8 mouse cellular contexts compared by ENCODE assay signal in genomic region chr3:52047537-52047936, GRCm38 (mm10). TPM values are rescaled to one million over a fixed set of nuclear protein-coding genes. Genes with fewer than 3 reads are reported as not detected.
A peak's percentile ranks its signal among the peaks of the same experiment; 100 is the strongest.
DNase-seq lines count a peak whose midpoint lies in the region; TF ChIP-seq lines count a peak whose summit lies in the region.

No protein-coding gene starts in this region.

- peak overlapping the region; percentile 49 for H3K4me3 ChIP-seq in heart, adult 2 months
- H3K4me3 ChIP-seq in hindbrain, embryonic 10.5 days, result peak overlapping the region; percentile 49; the same call in 1 of the 2 replicates
- H3K4me3 ChIP-seq in midbrain, embryonic 10.5 days, result peak overlapping the region; percentile 49; the same call in 1 of the 2 replicates

- H3K79me2 ChIP-seq in heart, adult 2 months (replicated peaks; ENCODE audit: control insufficient read depth, insufficient read depth, low read length), result no peaks in the 10 kb centered on the region

- peaks cover 8% of the 10 kb centered on the region; the same call in 1 of the 2 replicates for H3K9me3 ChIP-seq in hindbrain, embryonic 10.5 days
- H3K9me3 ChIP-seq in midbrain, embryonic 10.5 days (replicated peaks), result peaks cover 11% of the 10 kb centered on the region; the same call in 1 of the 2 replicates

- peak; percentile 8 to 38 for DNase-seq in heart, adult 2 months
- no peak for DNase-seq in heart, postnatal 14 days
- peak; percentile 31 for DNase-seq in brain, adult 2 months (ENCODE audit: low read depth, low spot score)
- DNase-seq in hindbrain, embryonic 10.5 days (ENCODE audit: low spot score), result no peak
- no peak for DNase-seq in midbrain, embryonic 10.5 days (ENCODE audit: low spot score)
- no peak for DNase-seq in left cerebral cortex, postnatal 4 days
- no peak for DNase-seq in embryo, embryonic 10.5 days (ENCODE audit: low spot score)
- no peak for DNase-seq in kidney, adult 18-20 months

- WGBS in heart, adult 2 months, result 69% methylated on average over 8 of the region's 8 CpGs
- 83% methylated on average over 8 of the region's 8 CpGs for WGBS in hindbrain, embryonic 10.5 days
- WGBS in midbrain, embryonic 10.5 days, result 79% methylated on average over 8 of the region's 8 CpGs

- no peak for TF ChIP-seq POLR2A in heart, adult 2 months (IDR thresholded peaks at IDR 0.05; ENCODE audit: insufficient read depth, low read depth, low read length)

- TF ChIP-seq CTCF in heart, adult 2 months (IDR thresholded peaks at IDR 0.05), result no peak

- peaks cover 6% of the 10 kb centered on the region for H3K4me1 ChIP-seq in heart, adult 2 months (ENCODE audit: control insufficient read depth, insufficient read depth, low read length)
- peaks cover 56% of the 10 kb centered on the region for H3K4me1 ChIP-seq in hindbrain, embryonic 10.5 days (replicated peaks)
- H3K4me1 ChIP-seq in midbrain, embryonic 10.5 days, result peaks cover 59% of the 10 kb centered on the region

- no peak overlapping the region for H3K9ac ChIP-seq in heart, adult 2 months (ENCODE audit: low read depth, low read length)

- H3K36me3 ChIP-seq in heart, adult 2 months (ENCODE audit: control insufficient read depth, insufficient read depth, low read length), result no peaks in the 10 kb centered on the region
- H3K36me3 ChIP-seq in hindbrain, embryonic 10.5 days, result peaks cover 13% of the 10 kb centered on the region
- peaks cover 20% of the 10 kb centered on the region for H3K36me3 ChIP-seq in midbrain, embryonic 10.5 days

- intact Hi-C loops in heart, adult 2 months (cut with DNase I), result loop anchor here (2.0 to 5.0 kb wide), 2 partner anchors 149 to 340 kb away; no protein-coding TSS in a partner anchor
- intact Hi-C loops in heart, postnatal 14 days (cut with DNase I), result loop anchor here (5.0 kb wide), 1 partner anchor 40 kb away; no protein-coding TSS in a partner anchor
- intact Hi-C loops in left cerebral cortex, postnatal 4 days (cut with DNase I), result loop anchor here (10.0 kb wide), 1 partner anchor 147 kb away; no protein-coding TSS in a partner anchor

- peak overlapping the region; percentile 88 for H3K27ac ChIP-seq in heart, adult 2 months
- peak overlapping the region; percentile 92 for H3K27ac ChIP-seq in hindbrain, embryonic 10.5 days
- peak overlapping the region; percentile 92 for H3K27ac ChIP-seq in midbrain, embryonic 10.5 days (replicated peaks)

- no peaks in the 10 kb centered on the region for H3K27me3 ChIP-seq in heart, adult 2 months (ENCODE audit: control insufficient read depth, insufficient read depth, low read length)
- no peaks in the 10 kb centered on the region for H3K27me3 ChIP-seq in hindbrain, embryonic 10.5 days (ENCODE audit: insufficient read depth, poor library complexity, severe bottlenecking)
- no peaks in the 10 kb centered on the region for H3K27me3 ChIP-seq in midbrain, embryonic 10.5 days (ENCODE audit: low read depth, poor library complexity, severe bottlenecking)

- no peak for TF ChIP-seq EP300 in heart, adult 2 months (IDR thresholded peaks at IDR 0.05; ENCODE audit: insufficient read depth, low read depth, low read length)

RNA-seq across cellular contexts. Expression of gene Maml3, which starts 57.3 kb away (rescaled TPM):
- total RNA-seq in heart, adult 2 months (2021), result 1 to 10 TPM; 2.7 to 2.8 TPM
- 1.9 and 2.0 TPM in 2 replicates for polyA plus RNA-seq in heart, adult 2 months (2012; rRNA removed)
- 1 to 10 TPM; 3.7 to 5.0 TPM for total RNA-seq in heart, postnatal 14 days (2021)
- polyA plus RNA-seq in hindbrain, embryonic 10.5 days (2016; fragmentation: Nextera tagmentation; extraction: Ambion mirVana), result 5.6 and 5.9 TPM in 2 replicates
- polyA plus RNA-seq in midbrain, embryonic 10.5 days (2016; fragmentation: Nextera tagmentation; extraction: Ambion mirVana), result 5.4 and 6.8 TPM in 2 replicates
- 1 to 10 TPM; 7.4 to 7.5 TPM for total RNA-seq in left cerebral cortex, postnatal 4 days (2021)

Comparison
In these comparisons a context has a peak if more than half of its experiments do, and no peak if none do; other contexts are left out.
1. DNase-seq: peak in heart, adult 2 months (2 of 2) and brain, adult 2 months (single experiment); none in heart, postnatal 14 days (0 of 2), hindbrain, embryonic 10.5 days (single experiment), midbrain, embryonic 10.5 days (single experiment), left cerebral cortex, postnatal 4 days (single experiment), embryo, embryonic 10.5 days (single experiment) and kidney, adult 18-20 months (single experiment).
2. Peak in every context shown above with its lines, with median percentiles within 50 percentile points of each other: H3K27ac ChIP-seq and H3K4me3 ChIP-seq.